Mouse (Mus musculus) heart, postnatal 25 days (tissue): ENCODE results near the gene Rmi2. TPM values are rescaled to one million over a fixed set of nuclear protein-coding genes. Genes with fewer than 3 reads are reported as not detected.
"Not testable (repeated sequence)": the region's sequence is repeated elsewhere in the genome, so short reads cannot be mapped to it uniquely, and the experiment has no call there.

Experiments
- DNase-seq: peaks from one replicate; pipeline ENCODE4 v3.0.0; 2022; ENCODE audit warnings: low spot score
- intact Hi-C: fragments of 180-260 bp; cut with DNase I; formaldehyde crosslinking; loops from one replicate; pipeline ENCODE4 v1.15.1; 2025
- total RNA-seq, 2 experiments: library from RNA; stranded (reverse); gene quantifications; 2 replicates each; pipeline ENCODE4 v1.2.3; 2021

Gene Rmi2
- total RNA-seq, 2 experiments from 2014 or later, result 0.56 to 0.62 TPM

DNA sequence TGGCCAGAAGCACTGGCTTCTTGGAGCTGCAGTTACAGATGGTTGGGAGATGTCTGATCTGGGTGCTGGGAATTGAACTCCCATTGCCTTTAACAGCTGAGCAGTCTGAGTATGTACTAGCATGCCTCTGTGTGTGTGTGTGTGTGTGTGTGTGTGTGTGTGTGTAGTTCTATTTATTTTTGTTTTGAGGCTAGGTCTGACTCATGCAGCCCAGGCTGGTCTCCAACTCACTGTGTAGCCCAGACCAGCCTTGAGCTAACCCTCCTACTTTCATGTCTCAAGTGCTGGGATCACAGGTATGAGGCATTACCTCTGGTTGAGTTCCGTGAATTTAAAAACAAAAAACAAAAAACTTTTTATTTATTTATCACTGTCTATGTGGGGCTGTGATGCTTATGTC, 10.3 kb upstream of the Rmi2 start:
- intact Hi-C loops, result no loop called here
- no peak for DNase-seq

DNA sequence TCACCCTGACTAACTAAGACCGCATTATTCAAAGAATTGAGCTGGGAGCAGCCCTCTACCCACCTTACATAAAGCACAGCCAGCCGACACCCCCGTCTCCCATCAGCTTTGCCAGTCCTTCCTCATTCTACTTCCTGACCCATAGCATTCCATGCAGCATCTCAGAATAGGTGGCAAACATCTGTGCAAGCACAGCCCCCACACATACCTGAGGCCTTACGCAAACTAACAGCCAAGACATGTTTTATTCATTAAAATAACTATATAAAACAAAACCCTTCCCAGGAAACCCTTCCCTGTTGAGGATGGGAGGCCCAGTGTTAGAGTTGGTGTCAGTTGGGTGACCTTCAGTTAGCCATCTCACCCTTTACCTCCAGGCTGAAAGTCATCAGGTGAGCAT, 9.0 kb upstream of the Rmi2 start:
- DNase-seq, result no peak
- intact Hi-C loops, result no loop called here

DNA sequence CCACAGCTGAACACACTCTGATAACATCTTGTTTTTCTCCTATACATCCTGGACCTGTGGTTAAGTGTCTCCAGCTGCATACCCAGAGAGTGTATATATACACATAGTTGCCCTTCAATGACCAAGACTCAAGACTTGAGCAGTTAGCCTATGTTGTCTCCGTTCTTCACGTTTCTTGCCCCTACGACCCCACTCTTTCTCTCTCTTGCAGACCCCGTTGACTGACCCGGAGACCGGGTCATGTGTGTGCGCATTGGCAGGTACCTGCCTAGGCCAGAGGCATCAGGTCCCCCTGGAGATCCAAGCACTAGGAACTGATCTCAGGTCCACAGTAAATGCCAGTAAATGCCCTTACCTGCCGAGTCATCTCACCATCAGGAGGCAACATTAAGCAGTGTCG, 7.6 kb upstream of the Rmi2 start:
- no peak for DNase-seq
- intact Hi-C loops, result no loop called here

DNA sequence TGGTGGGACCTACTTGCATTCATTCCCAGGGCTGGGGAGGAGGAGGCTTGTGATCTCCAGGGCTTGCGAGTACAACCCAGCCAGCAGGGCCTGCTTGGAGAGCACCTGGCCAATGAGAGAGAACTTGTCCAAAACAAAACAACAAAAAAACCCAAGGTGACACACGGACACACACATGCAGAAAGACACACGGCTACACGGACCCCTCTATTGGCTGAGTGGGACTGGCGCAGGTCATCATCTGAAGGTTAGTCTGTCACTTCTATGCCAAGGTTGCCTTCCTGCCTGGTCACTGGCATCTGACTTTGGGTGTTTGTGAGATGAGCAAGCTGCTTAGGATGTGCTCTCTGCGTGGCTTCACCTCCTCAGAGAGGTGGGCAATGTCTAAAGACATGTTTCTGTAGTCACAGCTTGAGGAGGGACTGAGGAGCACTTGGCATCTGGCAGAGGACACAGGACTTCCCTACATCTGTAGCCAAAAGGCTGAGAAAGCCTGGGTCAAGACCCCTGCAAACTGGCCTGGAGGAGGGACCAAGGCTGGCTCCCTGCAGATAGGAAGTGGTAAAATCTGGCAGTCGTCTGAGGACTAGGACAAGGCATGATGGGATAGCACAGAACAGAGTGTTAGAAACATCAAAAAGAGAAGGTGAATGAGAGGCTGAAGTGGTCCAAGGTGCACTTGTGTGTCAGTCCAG, 6.9 kb upstream of the Rmi2 start:
- DNase-seq, result no peak
- intact Hi-C loops, result no loop called here

DNA sequence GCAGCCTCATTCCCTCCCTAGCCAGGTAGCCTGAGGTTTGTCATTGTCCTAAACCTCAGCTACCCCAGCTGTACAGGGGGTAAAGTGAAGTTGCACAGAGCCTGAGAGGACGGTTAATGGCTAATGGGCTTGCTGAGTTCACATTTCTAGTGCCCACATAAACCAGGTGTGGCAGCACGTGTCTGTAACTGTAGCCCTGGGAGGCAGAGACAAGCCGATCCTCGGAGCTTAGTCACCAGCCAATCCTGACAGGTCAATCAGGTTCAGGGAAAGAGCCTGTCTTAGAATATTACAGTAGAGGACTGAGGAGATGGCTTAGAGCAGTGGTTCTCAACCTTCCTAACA, 6.4 kb upstream of the Rmi2 start:
- intact Hi-C loops, result no loop called here
- DNase-seq, result no peak

DNA sequence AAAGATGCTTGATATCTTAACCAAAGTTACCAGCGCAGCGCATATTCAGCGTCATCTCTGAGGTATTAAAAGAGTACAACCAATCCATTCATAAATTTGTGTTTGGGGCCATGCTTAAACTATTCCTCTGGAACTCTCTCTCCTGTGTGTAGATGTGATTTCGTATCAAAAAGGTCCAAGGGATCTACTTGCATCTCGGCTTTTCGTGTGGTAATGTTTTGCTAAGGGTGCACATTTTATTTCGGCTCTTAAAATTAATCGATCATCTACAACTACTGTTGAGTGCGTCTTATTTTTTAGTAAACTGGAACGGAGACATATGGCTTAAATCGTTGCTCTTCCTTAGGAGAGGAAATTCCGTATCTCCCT, 333 bp upstream of the Rmi2 start:
- intact Hi-C loops, result no loop called here

DNA sequence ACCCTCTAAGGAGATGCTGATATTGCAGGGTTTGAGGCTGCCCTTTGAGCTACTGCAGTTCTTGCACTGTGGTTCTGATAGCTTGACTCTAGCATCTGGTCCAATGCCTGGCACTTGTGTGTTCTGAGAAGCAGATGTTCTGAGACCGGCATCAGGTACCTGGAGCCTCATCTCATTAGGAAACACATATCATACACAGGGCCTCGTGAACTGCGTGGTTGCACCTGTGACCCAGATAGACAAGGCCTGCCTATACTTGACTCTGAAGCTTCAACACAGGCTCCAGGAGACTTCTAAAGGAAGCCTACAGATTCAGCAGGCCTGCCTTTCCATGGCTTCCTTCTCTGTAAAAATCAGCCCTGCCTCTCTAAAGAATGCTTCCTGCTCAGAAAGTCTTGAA, 1.5 kb downstream of the Rmi2 start:
- intact Hi-C loops, result no loop called here

More for the DNA sequence above, 333 bp upstream of the Rmi2 start:
- no peak for DNase-seq

DNA sequence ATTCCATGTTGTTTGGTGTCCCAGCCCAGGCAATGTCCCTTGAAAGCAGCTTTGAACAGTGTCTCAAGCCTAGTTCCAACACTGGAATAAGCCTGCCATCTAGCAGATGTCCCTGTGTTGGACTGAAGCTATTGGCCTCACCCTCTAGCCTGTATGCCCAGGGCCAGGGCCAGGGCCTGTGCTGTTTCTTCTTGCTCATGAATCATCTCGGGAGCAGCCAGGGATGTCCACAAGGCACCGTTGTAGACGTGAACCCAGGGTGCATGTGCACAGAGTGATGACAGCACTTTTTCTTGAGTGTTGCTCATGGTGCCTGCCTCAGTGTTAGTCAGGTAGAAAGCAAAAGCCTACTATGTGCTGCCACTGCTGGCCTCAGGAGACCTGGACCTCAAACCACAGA, 2.4 kb downstream of the Rmi2 start:
- no peak for DNase-seq
- intact Hi-C loops, result no loop called here

More for the DNA sequence above, 1.5 kb downstream of the Rmi2 start:
- no peak for DNase-seq

DNA sequence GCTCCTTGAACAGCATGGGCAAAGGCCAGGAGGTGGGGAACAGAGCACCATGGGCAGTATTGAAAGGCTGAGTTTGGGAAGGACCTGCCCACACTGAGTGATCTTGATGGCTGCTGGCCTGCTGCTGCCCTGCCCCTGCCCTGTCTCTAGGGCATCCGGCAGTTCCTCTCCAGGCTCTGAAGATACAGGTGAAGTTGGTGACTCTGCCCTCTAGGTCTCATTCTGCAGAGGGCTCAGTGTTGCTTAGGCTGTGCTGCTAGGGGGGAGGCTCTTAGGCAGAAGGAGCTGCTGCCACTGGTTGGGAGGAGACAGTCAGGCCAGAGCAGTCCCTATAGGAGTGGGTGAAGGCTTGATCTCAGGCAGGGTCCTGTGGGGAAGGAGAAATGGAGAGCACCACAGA, 3.0 kb downstream of the Rmi2 start:
- DNase-seq, result no peak
- intact Hi-C loops, result no loop called here

DNA sequence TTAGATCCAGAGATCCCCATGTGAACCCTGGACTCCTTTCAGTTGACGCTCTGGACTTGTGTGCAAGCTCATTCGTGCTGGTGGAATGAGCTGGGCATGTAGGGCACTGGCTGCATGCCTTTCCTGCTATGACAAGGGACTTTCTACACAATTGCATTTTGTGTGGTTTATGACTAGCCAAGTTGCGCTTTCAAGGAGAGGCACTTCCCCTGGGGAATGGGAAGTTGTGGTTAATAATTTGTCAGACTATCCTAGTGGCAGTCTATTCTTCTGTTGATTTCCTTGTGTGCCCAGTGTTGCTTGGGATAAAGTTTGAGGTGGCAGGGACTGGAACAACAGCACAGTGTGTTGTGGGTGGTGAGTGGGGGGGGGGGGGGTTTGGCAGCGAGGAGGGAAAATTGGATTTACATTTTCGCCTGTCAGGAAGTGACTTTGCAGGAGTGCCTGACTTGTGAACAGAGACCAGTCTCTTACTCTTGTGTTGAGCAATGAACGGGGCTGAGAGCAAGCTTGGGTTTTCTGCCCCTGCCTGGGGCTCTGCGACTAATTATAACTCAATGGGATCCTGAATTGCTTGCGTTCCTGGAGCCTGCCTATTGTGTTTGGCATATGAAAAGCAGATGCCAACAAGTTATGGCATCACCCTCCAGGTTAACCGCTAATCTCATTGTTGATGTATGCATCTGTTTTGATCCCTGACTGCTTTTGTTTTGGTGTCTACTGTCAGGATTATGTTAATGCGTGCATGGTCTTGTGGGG, 3.8 kb downstream of the Rmi2 start:
- DNase-seq, result no peak
- intact Hi-C loops, result no loop called here

DNA sequence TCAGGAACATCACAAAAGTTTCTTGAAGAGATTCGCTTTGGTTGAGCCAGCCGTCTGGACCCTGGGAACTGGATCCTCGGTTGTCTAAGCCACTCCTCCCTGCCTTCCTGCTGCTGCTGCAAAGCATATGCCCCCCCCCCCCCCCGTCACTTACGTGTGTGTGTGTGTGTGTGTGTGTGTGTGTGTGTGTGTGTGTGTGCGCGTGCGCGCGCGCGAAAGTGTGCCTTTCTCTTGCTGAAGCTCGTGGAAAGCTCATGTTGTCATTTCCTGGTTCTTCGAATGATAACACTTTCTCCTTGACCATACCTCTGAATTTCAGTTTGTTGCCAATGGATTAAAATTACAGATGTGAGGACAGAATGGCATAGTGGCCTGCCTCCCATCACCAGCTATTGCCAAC, 5.2 kb downstream of the Rmi2 start:
- intact Hi-C loops, result no loop called here
- no peak for DNase-seq

DNA sequence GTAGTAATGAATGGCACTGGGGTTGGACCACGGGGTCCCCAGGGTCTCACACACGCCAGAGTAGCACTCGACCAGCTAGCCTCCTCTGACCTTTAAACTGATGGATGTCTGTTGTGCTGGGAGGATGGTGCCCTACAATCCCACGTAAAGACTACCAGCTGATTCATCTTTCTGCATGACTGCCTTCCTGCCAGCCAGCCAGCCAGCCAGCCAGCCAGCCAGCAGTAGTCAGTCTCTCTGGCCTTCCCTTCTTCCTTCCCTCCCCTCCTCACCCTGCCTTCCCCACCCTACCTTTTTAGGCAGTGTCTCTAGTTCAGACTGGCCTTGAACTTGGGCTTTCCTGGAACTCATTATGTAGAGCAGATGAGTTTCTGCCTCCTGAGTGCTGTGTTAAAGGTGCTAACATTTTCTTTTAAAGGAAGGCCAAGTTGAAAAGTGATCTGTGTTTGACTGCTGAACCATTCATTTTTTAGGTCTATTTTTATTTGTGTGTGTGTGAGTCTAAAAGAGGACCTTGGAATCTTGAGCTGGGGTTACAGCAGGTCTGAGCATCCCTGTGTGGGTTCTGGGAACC, 7.5 kb downstream of the Rmi2 start:
- intact Hi-C loops, result no loop called here
- DNase-seq, result no peak

DNA sequence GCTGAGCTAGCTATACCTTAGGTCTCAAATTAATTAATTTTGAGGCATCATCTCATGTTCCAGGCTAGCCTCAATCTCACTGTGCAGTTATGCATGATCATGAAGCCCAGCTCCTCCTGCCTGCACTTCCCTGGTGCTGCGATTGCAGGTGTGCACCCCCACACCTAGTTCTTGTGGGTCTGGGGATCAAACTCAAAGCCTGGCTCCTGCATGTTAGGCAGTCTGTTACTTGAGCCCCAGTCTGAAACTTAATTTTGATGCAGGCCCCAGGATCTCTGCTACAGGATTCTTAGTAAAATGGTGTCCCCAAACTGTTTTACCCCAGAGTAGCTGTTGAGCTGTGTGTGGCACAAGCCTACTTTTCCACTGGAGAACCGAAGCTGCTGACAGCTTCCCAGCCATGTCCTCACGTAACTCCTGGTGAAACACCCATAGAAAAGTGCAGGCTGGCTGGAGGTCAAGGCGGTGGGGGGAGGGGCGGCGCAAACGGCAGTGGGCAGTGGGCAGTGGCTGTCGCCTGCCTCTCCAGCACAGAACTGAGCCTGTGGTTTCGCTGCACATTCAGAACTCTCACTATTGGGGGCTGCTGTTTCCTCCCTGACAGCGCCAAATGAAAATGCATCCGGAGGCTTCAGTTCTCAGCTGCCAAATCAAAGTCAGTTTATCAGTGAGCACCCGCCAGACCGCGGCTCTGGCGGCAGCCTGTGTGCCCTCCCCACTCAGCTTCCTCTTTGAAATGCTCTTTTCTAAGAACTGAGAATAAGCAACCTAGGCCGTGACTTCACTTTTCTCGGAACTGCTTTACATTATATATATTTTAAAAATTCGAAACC, 8.8 kb downstream of the Rmi2 start:
- DNase-seq, result peak; percentile 26
- intact Hi-C loops, result no loop called here

DNA sequence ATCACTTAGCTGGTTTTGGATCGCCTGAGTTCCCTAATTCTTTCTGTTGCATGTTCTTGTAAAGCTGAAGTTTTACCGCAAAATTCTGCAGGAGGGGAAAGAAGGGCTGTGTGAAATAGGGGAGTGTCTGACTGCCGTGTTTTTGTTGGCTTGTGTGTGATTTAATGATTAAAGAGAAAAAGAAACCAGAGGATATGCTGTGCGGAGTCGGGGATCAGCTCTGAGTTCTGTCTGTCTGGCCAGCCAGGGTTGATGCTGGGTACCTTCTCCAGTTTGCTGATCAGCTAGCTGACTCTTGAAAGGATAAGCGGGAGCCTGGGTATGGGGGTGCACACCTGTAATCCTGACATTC, 9.4 kb downstream of the Rmi2 start:
- DNase-seq, result no peak
- intact Hi-C loops, result no loop called here

DNA sequence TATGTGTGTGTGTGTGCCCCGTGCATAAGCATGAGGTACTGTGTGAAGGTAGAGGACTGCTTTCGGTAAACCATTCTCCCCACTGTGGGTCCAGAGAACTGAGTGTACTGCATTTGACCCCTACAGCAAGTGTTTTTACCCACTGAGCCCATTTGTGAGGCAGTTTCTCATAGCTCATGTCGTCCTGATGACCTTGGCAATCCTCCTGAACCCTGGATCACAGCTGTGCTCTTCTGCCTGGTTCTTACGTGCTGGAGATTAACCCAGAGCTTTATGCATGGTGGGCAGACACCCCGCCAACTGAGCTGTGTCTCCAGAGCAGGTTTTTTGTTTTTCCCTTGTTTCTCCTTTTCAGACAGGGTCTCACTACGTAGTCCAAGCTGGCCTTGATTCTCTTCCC, 11.1 kb downstream of the Rmi2 start:
- DNase-seq, result no peak
- intact Hi-C loops, result loop anchor here (2.0 to 5.0 kb wide), 3 partner anchors 59 to 275 kb away; no protein-coding TSS in a partner anchor

DNA sequence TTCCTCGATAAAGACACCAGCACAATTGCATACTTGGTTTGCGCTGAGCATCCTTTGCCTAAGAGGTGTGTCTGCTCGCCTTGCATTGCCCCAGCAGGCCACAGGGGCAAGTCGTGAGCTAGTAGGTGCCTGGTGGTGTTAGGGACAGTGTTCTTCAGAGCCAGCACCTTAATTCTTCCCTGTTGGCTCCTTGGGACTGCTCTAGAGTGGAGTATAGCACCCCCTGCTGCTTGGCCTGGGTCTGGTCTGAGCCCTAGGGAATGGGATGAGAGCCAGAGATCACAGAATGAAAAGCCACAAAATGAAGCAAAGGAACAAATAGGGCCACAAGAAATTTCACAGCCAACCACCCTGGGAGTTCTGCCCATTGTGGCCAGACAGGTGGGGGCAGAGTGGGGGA, 11.6 kb downstream of the Rmi2 start:
- intact Hi-C loops, result loop anchor here (2.0 to 5.0 kb wide), 3 partner anchors 60 to 276 kb away; no protein-coding TSS in a partner anchor

DNA sequence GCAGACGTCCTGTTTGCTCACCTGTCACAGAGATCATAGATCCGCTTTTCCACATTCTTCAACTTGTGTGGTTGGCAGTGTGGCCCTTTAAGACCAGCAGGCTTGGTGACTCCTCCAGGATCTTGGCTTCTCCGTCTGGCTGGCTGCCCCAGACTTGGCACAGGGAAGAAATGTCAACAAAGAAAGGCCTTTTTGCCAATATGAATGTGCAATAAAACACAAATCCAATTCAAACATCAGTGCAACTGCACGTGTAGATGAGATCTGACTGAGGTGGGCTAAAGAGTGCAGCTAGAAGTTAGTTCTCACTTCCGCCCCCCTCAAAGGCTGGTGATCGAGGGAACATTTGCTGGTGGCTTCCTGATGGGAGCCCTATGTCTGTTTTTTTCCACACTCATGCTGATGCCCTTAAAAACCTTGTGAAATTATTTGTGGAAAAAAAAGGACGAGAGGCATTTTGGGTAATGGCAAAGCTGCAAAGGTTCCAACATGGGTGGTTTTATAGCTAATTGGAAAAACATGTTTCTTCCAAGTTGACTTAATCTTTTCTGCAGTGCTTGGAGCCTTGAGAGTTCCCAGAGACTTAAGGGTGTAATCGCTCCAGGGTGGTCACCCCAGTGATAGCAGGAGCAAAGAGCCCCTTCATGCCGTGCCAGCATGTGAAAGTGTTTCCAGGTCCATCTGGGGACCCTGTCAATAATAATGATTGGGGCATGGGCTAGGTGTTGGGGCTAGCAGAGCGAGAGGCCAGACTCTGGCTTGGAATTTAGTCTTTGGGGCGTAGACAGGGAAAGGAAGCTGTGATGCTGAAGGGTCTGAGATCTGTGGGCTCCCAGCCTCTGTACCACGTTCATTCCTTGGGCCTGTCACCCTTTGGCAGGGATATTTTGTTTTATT, 15.4 kb downstream of the Rmi2 start:
- intact Hi-C loops, result loop anchor here (5.0 kb wide), 1 partner anchor 213 kb away; no protein-coding TSS in a partner anchor
- peak; percentile 60 for DNase-seq

More for the DNA sequence above, 11.6 kb downstream of the Rmi2 start:
- peak; percentile 48 for DNase-seq

DNA sequence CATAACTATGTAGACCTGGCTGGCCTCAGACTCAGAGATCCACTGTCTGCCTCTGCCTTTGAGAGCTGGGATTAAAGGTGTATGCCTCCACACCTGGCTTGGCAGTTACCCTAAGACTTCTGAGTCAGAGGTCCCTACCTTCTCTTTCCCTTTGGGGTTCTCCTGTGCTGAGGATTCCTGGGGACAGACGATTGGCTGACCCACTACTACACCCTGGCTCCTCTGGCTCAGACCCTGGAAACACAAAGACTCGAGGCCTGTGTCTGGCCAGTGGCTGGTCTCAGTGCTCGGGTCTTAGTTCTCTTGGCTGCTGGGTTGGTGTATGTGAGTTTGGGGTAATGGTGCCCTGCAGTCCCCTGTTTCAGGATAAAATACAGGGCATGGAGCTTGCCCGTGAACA, 16.0 kb downstream of the Rmi2 start:
- intact Hi-C loops, result no loop called here
- DNase-seq, result peak; percentile 23

DNA sequence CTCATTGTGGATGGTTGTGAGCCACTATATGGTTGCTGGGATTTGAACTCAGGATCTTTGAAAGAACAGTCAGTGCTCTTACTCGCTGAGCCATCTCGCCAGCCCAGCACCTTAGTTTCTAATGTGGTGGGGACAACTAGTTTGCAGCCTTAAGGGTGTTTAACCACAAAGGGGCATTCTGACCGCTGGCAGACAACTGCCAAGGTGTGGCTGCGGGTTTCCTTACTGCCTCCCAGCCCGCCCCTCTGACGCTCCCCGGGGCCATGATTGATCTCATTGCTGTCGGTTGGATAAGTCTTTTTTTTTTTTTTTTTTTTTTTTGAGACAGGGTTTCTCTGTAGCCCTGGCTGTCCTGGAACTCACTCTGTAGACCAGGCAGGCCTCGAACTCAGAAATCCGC, 17.4 kb downstream of the Rmi2 start:
- DNase-seq, intact Hi-C loops: not testable (repeated sequence)
